Mouse (Mus musculus): ENCODE measurements around the gene Adarb2. TPM values are rescaled to one million over a fixed set of nuclear protein-coding genes. Genes with fewer than 3 reads are reported as not detected.

The Adarb2 gene
- total RNA-seq (2021), result 10 to 100 TPM; 22.9 to 25.8 TPM
- long read RNA-seq, experiment 1, partial matches to known transcripts, result 7 of 14 reads
- long read RNA-seq, experiment 1, other reads (novel, unspliced or antisense), result 7 of 14 reads
- long read RNA-seq, experiment 2, partial matches to known transcripts, result 6 of 8 reads
- long read RNA-seq, experiment 2, other reads (novel, unspliced or antisense), result 2 of 8 reads

- peak; percentile 59 to 70 for DNase-seq (ENCODE audit: extremely low spot score in 1 of 2, low spot score in 2 of 2)
- Histone ChIP-seq H3K27ac (no peak within 1 kb of the TSS), H3K4me3 (peak within 1 kb of the TSS; percentile 46)
- no peak for TF ChIP-seq CTCF (IDR thresholded peaks at IDR 0.05)
- intact Hi-C loops (cut with DNase I), result loop anchor here (10.0 kb wide), 1 partner anchor 582 kb away; no protein-coding TSS in a partner anchor
Measured at GRCm38 (mm10) chr13:8202681-8203476, at the start of gene Adarb2. TSS of gene Adarb2 (plus strand) at chr13:8202866.

GRCm38 (mm10) chr13:8173800-8174199 lies 28.9 kb upstream of the Adarb2 start:
- peak; percentile 74 for TF ChIP-seq CTCF (IDR thresholded peaks at IDR 0.05)
- DNase-seq (ENCODE audit: extremely low spot score in 1 of 2, low spot score in 2 of 2), result peak in 1 of 2 experiments; percentile 14
- Histone ChIP-seq H3K4me3 (no peak overlapping the region), H3K27ac (no peak overlapping the region)
- intact Hi-C loops (cut with DNase I), result loop anchor here (10.0 kb wide), 1 partner anchor 1419 kb away; no protein-coding TSS in a partner anchor

GRCm38 (mm10) chr13:8191977-8192376 lies 10.7 kb upstream of the Adarb2 start:
- Histone ChIP-seq H3K27ac (no peak overlapping the region), H3K4me3 (no peak overlapping the region)
- intact Hi-C loops (cut with DNase I), result no loop called here
- TF ChIP-seq CTCF (IDR thresholded peaks at IDR 0.05), result no peak
- no peak for DNase-seq (ENCODE audit: extremely low spot score in 1 of 2, low spot score in 2 of 2)

- no peak for TF ChIP-seq CTCF (IDR thresholded peaks at IDR 0.05)
- intact Hi-C loops (cut with DNase I), result no loop called here
- no peak for DNase-seq (ENCODE audit: extremely low spot score in 1 of 2, low spot score in 2 of 2)
- no peak overlapping the region for H3K4me3 ChIP-seq
- H3K27ac ChIP-seq, result no peak overlapping the region
Measured at GRCm38 (mm10) chr13:8199186-8199880, 3.3 kb upstream of the Adarb2 start.

- TF ChIP-seq CTCF (IDR thresholded peaks at IDR 0.05), result no peak
- H3K4me3 ChIP-seq, result peak overlapping the region; percentile 46
- no peak for DNase-seq (ENCODE audit: extremely low spot score in 1 of 2, low spot score in 2 of 2)
- H3K27ac ChIP-seq, result no peak overlapping the region
- intact Hi-C loops (cut with DNase I), result loop anchor here (10.0 kb wide), 1 partner anchor 581 kb away; no protein-coding TSS in a partner anchor
Measured at GRCm38 (mm10) chr13:8203477-8203813, 779 bp downstream of the Adarb2 start.

GRCm38 (mm10) chr13:8207337-8207736 lies 4.7 kb downstream of the Adarb2 start:
- no peak for TF ChIP-seq CTCF (IDR thresholded peaks at IDR 0.05)
- intact Hi-C loops (cut with DNase I), result loop anchor here (10.0 kb wide), 1 partner anchor 577 kb away; no protein-coding TSS in a partner anchor
- peak overlapping the region; percentile 26 for H3K4me3 ChIP-seq
- no peak overlapping the region for H3K27ac ChIP-seq
- DNase-seq (ENCODE audit: extremely low spot score in 1 of 2, low spot score in 2 of 2), result no peak

GRCm38 (mm10) chr13:8210776-8211175 lies 8.1 kb downstream of the Adarb2 start:
- Histone ChIP-seq H3K4me3 (no peak overlapping the region), H3K27ac (no peak overlapping the region)
- no peak for TF ChIP-seq CTCF (IDR thresholded peaks at IDR 0.05)
- intact Hi-C loops (cut with DNase I), result no loop called here
- DNase-seq (ENCODE audit: extremely low spot score in 1 of 2, low spot score in 2 of 2), result no peak

GRCm38 (mm10) chr13:8238871-8239270 lies 36.2 kb downstream of the Adarb2 start:
- DNase-seq (ENCODE audit: extremely low spot score in 1 of 2, low spot score in 2 of 2), result no peak
- intact Hi-C loops (cut with DNase I), result no loop called here
- Histone ChIP-seq H3K4me3 (no peak overlapping the region), H3K27ac (no peak overlapping the region)
- no peak for TF ChIP-seq CTCF (IDR thresholded peaks at IDR 0.05)

- Histone ChIP-seq H3K4me3 (no peak overlapping the region), H3K27ac (no peak overlapping the region)
- DNase-seq (ENCODE audit: extremely low spot score in 1 of 2, low spot score in 2 of 2), result no peak
- no peak for TF ChIP-seq CTCF (IDR thresholded peaks at IDR 0.05)
- intact Hi-C loops (cut with DNase I), result no loop called here
Measured at GRCm38 (mm10) chr13:8248016-8248667, 45.5 kb downstream of the Adarb2 start.

- TF ChIP-seq CTCF (IDR thresholded peaks at IDR 0.05), result no peak
- intact Hi-C loops (cut with DNase I), result no loop called here
- Histone ChIP-seq H3K27ac (no peak overlapping the region), H3K4me3 (no peak overlapping the region)
- no peak for DNase-seq (ENCODE audit: extremely low spot score in 1 of 2, low spot score in 2 of 2)
Measured at GRCm38 (mm10) chr13:8272158-8272945, 69.7 kb downstream of the Adarb2 start.

- intact Hi-C loops (cut with DNase I), result no loop called here
- Histone ChIP-seq H3K27ac (no peak overlapping the region), H3K4me3 (no peak overlapping the region)
- no peak for DNase-seq (ENCODE audit: extremely low spot score in 1 of 2, low spot score in 2 of 2)
- TF ChIP-seq CTCF (IDR thresholded peaks at IDR 0.05), result no peak
Measured at GRCm38 (mm10) chr13:8283116-8283515, 80.5 kb downstream of the Adarb2 start.

Measured in left cerebral cortex, adult 2 months (tissue).